Mouse (Mus musculus) lung, embryonic 14.5 days (tissue): ENCODE measurements around the gene Kat2a. TPM values are rescaled to one million over a fixed set of nuclear protein-coding genes. Genes with fewer than 3 reads are reported as not detected.

Experiments
- ATAC-seq: fragments of 200-750 bp; cut with Nextera tagmentation; 2 replicates; pipeline ENCODE4 v1.8.0; 2017; ENCODE audit warnings: mild to moderate bottlenecking, moderate TSS enrichment, moderate library complexity; ENCODE audit not compliant: insufficient read depth
- DNase-seq: peaks from one replicate; pipeline ENCODE4 v3.0.0-alpha.2; 2015
- H3K27ac ChIP-seq: fragments of 300-500 bp; sonication (generic); 2 replicates; pipeline ENCODE4 v1.5.1; 2014; ENCODE audit warnings: low read depth, mild to moderate bottlenecking, moderate library complexity
- H3K27me3 ChIP-seq: fragments of 300-500 bp; sonication (generic); 2 replicates; pipeline ENCODE4 v1.6.1; 2014; ENCODE audit warnings: low read length, control low read depth; ENCODE audit not compliant: insufficient read depth
- H3K36me3 ChIP-seq: fragments of 300-500 bp; sonication (generic); 2 replicates; pipeline ENCODE4 v1.6.1; 2014; ENCODE audit warnings: control low read depth; ENCODE audit not compliant: insufficient read depth
- H3K4me1 ChIP-seq: fragments of 300-500 bp; sonication (generic); 2 replicates; pipeline ENCODE4 v1.6.1; 2014; ENCODE audit warnings: antibody characterized with exemption, control low read depth; ENCODE audit not compliant: insufficient read depth
- H3K4me2 ChIP-seq: fragments of 300-500 bp; sonication (generic); 2 replicates; pipeline ENCODE4 v1.6.1; 2014; ENCODE audit warnings: mild to moderate bottlenecking
- H3K4me3 ChIP-seq: fragments of 300-500 bp; sonication (generic); 2 replicates; pipeline ENCODE4 v1.5.1; 2014; ENCODE audit warnings: low read depth, low read length
- H3K9ac ChIP-seq: fragments of 300-500 bp; sonication (generic); 2 replicates; pipeline ENCODE4 v1.6.1; 2014
- H3K9me3 ChIP-seq: fragments of 300-500 bp; sonication (generic); 2 replicates; pipeline ENCODE4 v1.6.1; 2016; ENCODE audit warnings: low read depth, low read length, control low read depth
- CTCF ChIP-seq: IDR thresholded peaks from 2 replicates; pipeline ENCODE4 v1.5.1; 2016; ENCODE audit warnings: antibody characterized with exemption, low read depth
- WGBS: fragments of 180-500 bp; shearing (Covaris S2); extraction: QIAGEN DNeasy Blood & Tissue Kit; methylation state at CpG from one replicate; pipeline ENCODE4 v1.1.7; 2014; 5-methylcytosine and 5-hydroxymethylcytosine counted together
- polyA plus RNA-seq: library from polyadenylated mRNA; unstranded; fragments of >200 nt; fragmentation: Nextera tagmentation; extraction: Ambion mirVana; gene quantifications from 2 replicates; pipeline ENCODE4 v1.2.1, GENCODE M21; 2014

Gene Kat2a
- polyA plus RNA-seq, 1 experiment from 2014 or later, result 73.6 TPM

DNA sequence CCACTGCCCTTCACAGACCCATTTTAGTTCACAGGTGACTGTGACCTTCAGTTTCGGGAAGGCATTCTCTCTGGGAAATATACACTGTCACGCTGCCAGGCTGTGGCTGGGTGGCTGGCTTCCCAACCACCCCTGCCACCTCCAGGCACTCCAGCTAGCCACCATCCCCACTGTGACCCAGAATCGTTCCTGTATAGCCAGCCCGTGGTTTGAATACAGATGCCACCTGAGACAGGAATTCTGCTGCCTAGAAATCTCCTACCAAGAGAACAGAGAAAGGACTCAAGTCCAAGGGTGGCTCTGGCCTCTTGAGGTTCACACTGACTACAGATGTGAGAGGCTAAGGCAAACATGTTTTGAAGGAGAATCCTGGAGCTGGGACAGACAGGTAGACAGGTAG is 6.6 kb upstream of the Kat2a start:
- DNase-seq, result no peak
- Histone ChIP-seq H3K27me3 (no peaks in the 10 kb centered on the region), H3K9ac (no peak overlapping the region), H3K9me3 (no peaks in the 10 kb centered on the region), H3K36me3 (peaks cover 46% of the 10 kb centered on the region), H3K4me1 (peaks cover 8% of the 10 kb centered on the region; the same call in 1 of the 2 replicates), H3K27ac (no peak overlapping the region), H3K4me2 (no peak overlapping the region), H3K4me3 (no peak overlapping the region)
- TF ChIP-seq CTCF, result no peak
- 88% methylated on average over 4 of the region's 4 CpGs for WGBS
- no peak for ATAC-seq

DNA sequence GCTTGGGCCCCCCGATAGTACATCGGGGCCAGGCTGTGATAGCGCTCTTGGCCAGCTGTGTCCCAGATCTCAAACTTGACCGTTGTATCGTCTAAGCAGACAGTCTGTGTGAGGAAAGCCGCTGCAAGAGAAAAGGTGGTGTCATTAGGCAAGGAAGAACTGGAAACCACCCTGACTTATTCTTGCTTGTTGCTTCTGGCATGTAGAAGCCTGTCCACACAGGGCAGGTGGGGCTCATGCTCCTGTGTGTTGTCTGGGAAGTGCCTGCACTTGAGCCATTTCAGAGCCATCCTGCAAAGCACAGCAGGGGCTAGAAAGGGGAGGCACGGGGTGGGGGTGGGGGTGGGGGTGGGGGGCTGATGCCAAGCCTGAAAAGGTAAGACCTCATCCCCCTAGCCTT is 6.2 kb upstream of the Kat2a start:
- no peak overlapping the region for H3K4me2 ChIP-seq
- peaks cover 12% of the 10 kb centered on the region for H3K4me1 ChIP-seq
- DNase-seq (no peak), ATAC-seq (no peak)
- no peak for TF ChIP-seq CTCF
- peaks cover 46% of the 10 kb centered on the region for H3K36me3 ChIP-seq
- H3K9ac ChIP-seq, result no peak overlapping the region
- no peaks in the 10 kb centered on the region for H3K9me3 ChIP-seq
- WGBS, result 91% methylated on average over 7 of the region's 7 CpGs
- no peak overlapping the region for H3K27ac ChIP-seq
- H3K4me3 ChIP-seq, result no peak overlapping the region
- no peaks in the 10 kb centered on the region for H3K27me3 ChIP-seq

- Histone ChIP-seq H3K4me2 (no peak overlapping the region), H3K4me3 (no peak overlapping the region), H3K27ac (no peak overlapping the region), H3K27me3 (no peaks in the 10 kb centered on the region), H3K9ac (no peak overlapping the region), H3K9me3 (no peaks in the 10 kb centered on the region), H3K36me3 (peaks cover 46% of the 10 kb centered on the region), H3K4me1 (peaks cover 18% of the 10 kb centered on the region)
- no peak for DNase-seq
- TF ChIP-seq CTCF, result no peak
- 74% methylated on average over 3 of the region's 3 CpGs for WGBS
- ATAC-seq, result no peak
These were observed 4.4 kb upstream of the Kat2a start for GRCm38 (mm10) chr11:100716649-100717048.

DNA sequence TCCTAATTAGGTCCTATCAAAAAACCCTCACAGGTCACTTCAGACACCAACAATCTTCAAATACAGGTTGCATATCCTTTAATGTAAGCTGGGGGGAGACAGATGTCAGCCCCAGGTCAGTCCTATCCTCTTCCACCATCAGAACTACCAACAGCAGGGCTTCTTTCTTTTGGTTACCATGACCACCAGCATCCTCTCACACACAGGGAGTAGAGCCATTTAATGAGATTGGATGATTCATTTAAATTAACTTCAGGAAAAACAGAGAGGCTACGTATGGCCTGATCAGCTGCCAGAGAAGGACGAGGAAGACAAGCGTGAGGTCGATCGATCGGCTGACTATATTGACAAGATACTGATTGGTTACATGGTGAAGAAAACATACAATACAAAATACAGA is 2.7 kb upstream of the Kat2a start:
- H3K4me3 ChIP-seq, result no peak overlapping the region
- no peak for DNase-seq
- peaks cover 53% of the 10 kb centered on the region for H3K36me3 ChIP-seq

GRCm38 (mm10) chr11:100714534-100714915 is 2.3 kb upstream of the Kat2a start:
- Histone ChIP-seq H3K9me3 (no peaks in the 10 kb centered on the region), H3K4me1 (peaks cover 19% of the 10 kb centered on the region), H3K27me3 (no peaks in the 10 kb centered on the region), H3K9ac (peak overlapping the region; percentile 46; the same call in 1 of the 2 replicates), H3K4me2 (peak overlapping the region; percentile 65), H3K4me3 (peak overlapping the region; percentile 30; the same call in 1 of the 2 replicates), H3K27ac (peak overlapping the region; percentile 81; the same call in 1 of the 2 replicates), H3K36me3 (peaks cover 53% of the 10 kb centered on the region)
- WGBS, result 49% methylated on average over 6 of the region's 6 CpGs
- DNase-seq, result peak; percentile 92
- 0 out of 2 replicates have a peak, but pooled peaks have one; percentile 4 for ATAC-seq
- peak; percentile 85 for TF ChIP-seq CTCF

More for the DNA sequence above, 2.7 kb upstream of the Kat2a start:
- Histone ChIP-seq H3K4me1 (peaks cover 19% of the 10 kb centered on the region), H3K27me3 (no peaks in the 10 kb centered on the region), H3K4me2 (no peak overlapping the region), H3K9me3 (no peaks in the 10 kb centered on the region), H3K9ac (no peak overlapping the region), H3K27ac (no peak overlapping the region)
- no peak for TF ChIP-seq CTCF
- no peak for ATAC-seq
- 90% methylated on average over 6 of the region's 6 CpGs for WGBS

GRCm38 (mm10) chr11:100713735-100714533 is 1.7 kb upstream of the Kat2a start, which contains the start of gene Hspb9:
Hspb9 (plus strand) TSS chr11:100713850.
- peak; percentile 23; the same call in 1 of the 2 replicates for ATAC-seq
- Histone ChIP-seq H3K4me1 (peaks cover 19% of the 10 kb centered on the region), H3K36me3 (peaks cover 53% of the 10 kb centered on the region), H3K4me2 (peak within 1 kb of the TSS; percentile 80), H3K9ac (peak within 1 kb of the TSS; percentile 46), H3K4me3 (peak within 1 kb of the TSS; percentile 96), H3K27ac (peak within 1 kb of the TSS; percentile 81), H3K9me3 (no peaks in the 10 kb centered on the region), H3K27me3 (no peaks in the 10 kb centered on the region)
- no peak for TF ChIP-seq CTCF
- WGBS, result 5% methylated on average over 38 of the region's 38 CpGs
- DNase-seq, result peak; percentile 84

- H3K4me3 ChIP-seq, result peak overlapping the region; percentile 30; the same call in 1 of the 2 replicates
- H3K9ac ChIP-seq, result peak overlapping the region; percentile 46
- no peaks in the 10 kb centered on the region for H3K9me3 ChIP-seq
- peak overlapping the region; percentile 81; the same call in 1 of the 2 replicates for H3K27ac ChIP-seq
- peaks cover 19% of the 10 kb centered on the region for H3K4me1 ChIP-seq
- TF ChIP-seq CTCF, result no peak
- ATAC-seq (no peak), DNase-seq (no peak)
- H3K36me3 ChIP-seq, result peaks cover 53% of the 10 kb centered on the region
- no peaks in the 10 kb centered on the region for H3K27me3 ChIP-seq
- 58% methylated on average over 4 of the region's 4 CpGs for WGBS
- peak overlapping the region; percentile 65 for H3K4me2 ChIP-seq
These were observed 909 bp upstream of the Kat2a start for GRCm38 (mm10) chr11:100713174-100713573.
